Mouse (Mus musculus): ENCODE measurements around the gene Lix1l.

The Lix1l gene

GRCm38 (mm10) chr3:96600639-96601250, at the start of gene Lix1l:
TSS of gene Lix1l (plus strand) at chr3:96601149.
- peak; percentile 55 to 66 for DNase-seq (ENCODE audit: low spot score in 2 of 2)

GRCm38 (mm10) chr3:96551203-96551602, 49.7 kb upstream of the Lix1l start:
- DNase-seq (ENCODE audit: low spot score in 2 of 2) = peak in 1 of 2 experiments; percentile 37

GRCm38 (mm10) chr3:96551890-96552289, 49.1 kb upstream of the Lix1l start:
- DNase-seq (ENCODE audit: low spot score in 2 of 2) = no peak

- DNase-seq (ENCODE audit: low spot score in 2 of 2) = no peak
These were observed 47.3 kb upstream of the Lix1l start for GRCm38 (mm10) chr3:96553601-96554000.

- no peak for DNase-seq (ENCODE audit: low spot score in 2 of 2)
These were observed 46.7 kb upstream of the Lix1l start for GRCm38 (mm10) chr3:96554251-96554650.

GRCm38 (mm10) chr3:96555041-96555596, 45.8 kb upstream of the Lix1l start:
- no peak for DNase-seq (ENCODE audit: low spot score in 2 of 2)

- no peak for DNase-seq (ENCODE audit: low spot score in 2 of 2)
These were observed 44.8 kb upstream of the Lix1l start for GRCm38 (mm10) chr3:96555999-96556614.

GRCm38 (mm10) chr3:96556651-96557635, 44.0 kb upstream of the Lix1l start:
- no peak for DNase-seq (ENCODE audit: low spot score in 2 of 2)

- DNase-seq (ENCODE audit: low spot score in 2 of 2) = peak; percentile 99 to 100
These were observed 43.3 kb upstream of the Lix1l start, which contains the start of gene Txnip for GRCm38 (mm10) chr3:96557694-96558093. TSS of gene Txnip (plus strand) at chr3:96557957.

GRCm38 (mm10) chr3:96558159-96558558, 42.8 kb upstream of the Lix1l start:
- no peak for DNase-seq (ENCODE audit: low spot score in 2 of 2)

- no peak for DNase-seq (ENCODE audit: low spot score in 2 of 2)
These were observed 42.2 kb upstream of the Lix1l start for GRCm38 (mm10) chr3:96558668-96559196.

- DNase-seq (ENCODE audit: low spot score in 2 of 2) = no peak
These were observed 41.5 kb upstream of the Lix1l start for GRCm38 (mm10) chr3:96559398-96559910.

GRCm38 (mm10) chr3:96559911-96560850, 40.8 kb upstream of the Lix1l start:
- no peak for DNase-seq (ENCODE audit: low spot score in 2 of 2)

GRCm38 (mm10) chr3:96560881-96561668, 39.9 kb upstream of the Lix1l start:
- no peak for DNase-seq (ENCODE audit: low spot score in 2 of 2)

GRCm38 (mm10) chr3:96561946-96562681, 38.8 kb upstream of the Lix1l start:
- DNase-seq (ENCODE audit: low spot score in 2 of 2) = no peak

GRCm38 (mm10) chr3:96563267-96563666, 37.7 kb upstream of the Lix1l start:
- DNase-seq (ENCODE audit: low spot score in 2 of 2) = no peak

- DNase-seq (ENCODE audit: low spot score in 2 of 2) = no peak
These were observed 36.9 kb upstream of the Lix1l start for GRCm38 (mm10) chr3:96563911-96564632.

GRCm38 (mm10) chr3:96564633-96565032, 36.3 kb upstream of the Lix1l start:
- DNase-seq (ENCODE audit: low spot score in 2 of 2) = no peak
